Mouse (Mus musculus): ENCODE results near the gene Gm15448. TPM values are rescaled to one million over a fixed set of nuclear protein-coding genes. Genes with fewer than 3 reads are reported as not detected.
"Not testable (repeated sequence)": the region's sequence is repeated elsewhere in the genome, so short reads cannot be mapped to it uniquely, and the experiment has no call there.

Gm15448 gene
- polyA plus RNA-seq (2015; fragmentation: Nextera tagmentation; extraction: Ambion mirVana) = 0.14 and 0.18 TPM in 2 replicates

DNA sequence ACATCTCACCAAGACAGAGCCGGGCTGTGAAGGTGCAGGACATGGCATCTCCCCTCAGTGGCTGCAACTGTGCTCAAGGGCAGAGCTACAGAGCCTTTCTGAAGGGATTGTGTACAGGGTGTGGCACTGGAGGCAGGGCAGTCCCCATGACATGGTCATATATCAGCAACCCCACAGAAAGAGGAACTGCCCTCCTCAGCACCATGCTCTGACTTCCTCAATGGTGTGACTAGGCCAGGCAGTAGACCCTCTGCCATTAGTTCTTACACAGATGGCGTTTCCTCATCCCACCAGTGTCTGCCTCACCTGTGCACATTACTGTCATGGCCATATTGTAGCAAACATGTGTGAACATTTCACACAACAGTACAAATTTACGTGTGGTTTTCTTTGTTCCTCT lies at the start of gene Gm15448:
Gene Gm15448 (minus strand): TSS at position 89 of the 400 bp plus-strand sequence.
- not testable (repeated sequence) for H3K4me1 ChIP-seq (ENCODE audit: control insufficient read depth, low read depth, low read length); H3K27ac ChIP-seq (ENCODE audit: low read length); H3K36me3 ChIP-seq (ENCODE audit: control insufficient read depth, insufficient read depth); H3K4me3 ChIP-seq (ENCODE audit: low read depth, low read length); ATAC-seq (ENCODE audit: low read depth); H3K9me3 ChIP-seq (replicated peaks; ENCODE audit: control insufficient read depth, low read length); H3K4me2 ChIP-seq (ENCODE audit: low read depth, low read length); H3K27me3 ChIP-seq (ENCODE audit: control insufficient read depth, insufficient read depth, low read depth, low read length); H3K9ac ChIP-seq (ENCODE audit: low read depth, low read length)
- 7% methylated on average over 1 of the region's 3 CpGs for WGBS (ENCODE audit: insufficient replicate concordance)

DNA sequence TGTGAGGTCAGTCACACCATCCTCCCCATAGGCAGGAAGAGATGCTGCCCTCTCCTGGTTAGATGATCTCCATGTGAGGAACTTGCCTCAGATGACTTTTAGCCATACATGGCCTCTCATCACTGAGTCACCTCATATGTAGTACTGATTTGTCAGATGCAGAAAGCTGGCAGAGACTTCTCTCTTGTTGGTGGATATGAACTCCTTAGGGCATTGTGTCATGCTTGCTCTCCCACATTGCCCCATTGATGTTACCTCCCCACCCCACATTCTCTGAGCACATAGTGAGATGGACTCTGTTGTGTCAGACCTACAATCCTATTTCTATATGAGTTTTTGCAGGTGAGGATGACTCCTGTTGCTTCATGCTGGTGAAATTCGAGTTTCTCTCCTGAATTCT lies 49.5 kb upstream of the Gm15448 start:
- H3K27ac ChIP-seq (ENCODE audit: low read length); ATAC-seq (ENCODE audit: low read depth); H3K4me2 ChIP-seq (ENCODE audit: low read depth, low read length); H3K9me3 ChIP-seq (replicated peaks; ENCODE audit: control insufficient read depth, low read length); H3K36me3 ChIP-seq (ENCODE audit: control insufficient read depth, insufficient read depth); H3K4me1 ChIP-seq (ENCODE audit: control insufficient read depth, low read depth, low read length); H3K27me3 ChIP-seq (ENCODE audit: control insufficient read depth, insufficient read depth, low read depth, low read length); H3K9ac ChIP-seq (ENCODE audit: low read depth, low read length); H3K4me3 ChIP-seq (ENCODE audit: low read depth, low read length): not testable (repeated sequence)
- no CpG with 5 or more reads among the region's 1 CpGs for WGBS (ENCODE audit: insufficient replicate concordance)

DNA sequence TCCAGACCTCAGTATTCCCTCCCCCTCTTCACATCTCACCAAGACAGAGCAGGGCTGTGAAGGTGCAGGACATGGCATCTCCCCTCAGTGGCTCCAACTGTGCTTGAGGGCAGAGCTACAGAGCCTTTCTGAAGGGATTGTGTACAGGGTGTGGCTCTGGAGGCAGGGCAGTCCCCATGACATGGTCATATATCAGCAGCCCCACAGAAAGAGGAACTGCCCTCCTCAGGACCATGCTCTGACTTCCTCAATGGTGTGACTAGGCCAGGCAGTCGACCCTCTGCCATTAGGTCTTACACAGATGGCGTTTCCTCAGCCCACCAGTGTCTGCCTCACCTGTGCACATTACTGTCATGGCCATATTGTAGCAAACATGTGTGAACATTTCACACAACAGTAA lies 19.5 kb upstream of the Gm15448 start, which contains the start of gene Pira2:
Gene Pira2 (minus strand): TSS at position 101 of the 400 bp plus-strand sequence.
- H3K27ac ChIP-seq (ENCODE audit: low read length); H3K36me3 ChIP-seq (ENCODE audit: control insufficient read depth, insufficient read depth); H3K27me3 ChIP-seq (ENCODE audit: control insufficient read depth, insufficient read depth, low read depth, low read length); H3K4me3 ChIP-seq (ENCODE audit: low read depth, low read length); ATAC-seq (ENCODE audit: low read depth); H3K4me2 ChIP-seq (ENCODE audit: low read depth, low read length); H3K9ac ChIP-seq (ENCODE audit: low read depth, low read length); H3K4me1 ChIP-seq (ENCODE audit: control insufficient read depth, low read depth, low read length); H3K9me3 ChIP-seq (replicated peaks; ENCODE audit: control insufficient read depth, low read length): not testable (repeated sequence)
- WGBS (ENCODE audit: insufficient replicate concordance) = no CpG with 5 or more reads among the region's 2 CpGs

DNA sequence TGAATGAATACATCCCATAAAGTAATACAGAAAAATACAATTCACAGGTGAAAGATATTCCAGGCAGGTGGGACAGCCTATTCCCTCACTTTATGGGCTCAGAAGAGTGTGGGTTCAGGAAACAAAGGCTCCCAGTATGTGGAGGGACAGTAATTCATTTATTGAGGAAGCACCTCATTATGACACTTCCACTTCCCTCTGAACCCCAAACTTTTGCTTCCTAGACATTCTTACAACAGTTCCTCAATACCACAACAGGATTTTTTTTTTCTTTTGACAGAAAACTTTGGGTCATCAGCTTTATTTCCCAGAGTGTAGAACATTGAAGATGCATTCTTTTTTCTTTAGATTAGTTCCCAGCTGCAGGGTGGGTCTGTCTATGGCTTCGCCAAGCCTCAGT lies 12.4 kb upstream of the Gm15448 start:
- not testable (repeated sequence) for H3K27ac ChIP-seq (ENCODE audit: low read length); ATAC-seq (ENCODE audit: low read depth); H3K27me3 ChIP-seq (ENCODE audit: control insufficient read depth, insufficient read depth, low read depth, low read length); H3K9ac ChIP-seq (ENCODE audit: low read depth, low read length); H3K4me1 ChIP-seq (ENCODE audit: control insufficient read depth, low read depth, low read length); H3K4me2 ChIP-seq (ENCODE audit: low read depth, low read length); H3K36me3 ChIP-seq (ENCODE audit: control insufficient read depth, insufficient read depth); H3K9me3 ChIP-seq (replicated peaks; ENCODE audit: control insufficient read depth, low read length); H3K4me3 ChIP-seq (ENCODE audit: low read depth, low read length)
- WGBS (ENCODE audit: insufficient replicate concordance) = no CpG with 5 or more reads among the region's 1 CpGs

DNA sequence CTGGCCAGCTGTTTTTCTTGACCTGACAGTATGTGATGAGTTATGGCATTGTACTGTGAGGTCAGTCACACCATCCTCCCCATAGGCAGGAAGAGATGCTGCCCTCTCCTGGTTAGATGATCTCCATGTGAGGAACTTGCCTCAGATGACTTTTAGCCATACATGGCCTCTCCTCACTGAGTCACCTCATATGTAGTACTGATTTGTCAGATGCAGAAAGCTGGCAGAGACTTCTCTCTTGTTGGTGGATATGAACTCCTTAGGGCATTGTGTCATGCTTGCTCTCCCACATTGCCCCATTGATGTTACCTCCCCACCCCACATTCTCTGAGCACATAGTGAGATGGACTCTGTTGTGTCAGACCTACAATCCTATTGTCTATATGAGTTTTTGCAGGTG lies 5.1 kb upstream of the Gm15448 start:
- H3K4me1 ChIP-seq (ENCODE audit: control insufficient read depth, low read depth, low read length); ATAC-seq (ENCODE audit: low read depth); H3K36me3 ChIP-seq (ENCODE audit: control insufficient read depth, insufficient read depth); H3K4me2 ChIP-seq (ENCODE audit: low read depth, low read length); H3K4me3 ChIP-seq (ENCODE audit: low read depth, low read length); H3K9ac ChIP-seq (ENCODE audit: low read depth, low read length); H3K27me3 ChIP-seq (ENCODE audit: control insufficient read depth, insufficient read depth, low read depth, low read length); H3K9me3 ChIP-seq (replicated peaks; ENCODE audit: control insufficient read depth, low read length); H3K27ac ChIP-seq (ENCODE audit: low read length): not testable (repeated sequence)

DNA sequence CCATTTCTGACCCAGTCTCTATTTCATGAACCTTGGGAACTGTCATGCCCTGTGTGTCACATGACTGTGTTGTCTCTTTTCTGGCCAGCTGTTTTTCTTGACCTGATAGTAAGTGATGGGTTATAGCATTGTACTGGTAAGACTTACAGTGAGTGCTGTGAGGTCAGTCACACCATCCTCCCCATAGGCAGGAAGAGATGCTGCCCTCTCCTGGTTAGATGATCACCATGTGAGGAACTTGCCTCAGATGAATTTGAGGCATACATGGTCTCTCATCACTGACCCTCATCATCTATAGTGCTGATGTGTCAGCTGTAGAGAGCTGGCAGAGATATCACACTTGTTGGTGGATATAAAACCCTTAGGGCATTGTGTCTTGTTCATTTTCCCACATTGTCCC lies 13.6 kb downstream of the Gm15448 start:
- H3K9me3 ChIP-seq (replicated peaks; ENCODE audit: control insufficient read depth, low read length); H3K27me3 ChIP-seq (ENCODE audit: control insufficient read depth, insufficient read depth, low read depth, low read length); H3K4me2 ChIP-seq (ENCODE audit: low read depth, low read length); H3K27ac ChIP-seq (ENCODE audit: low read length); H3K36me3 ChIP-seq (ENCODE audit: control insufficient read depth, insufficient read depth); ATAC-seq (ENCODE audit: low read depth); H3K9ac ChIP-seq (ENCODE audit: low read depth, low read length); H3K4me1 ChIP-seq (ENCODE audit: control insufficient read depth, low read depth, low read length); H3K4me3 ChIP-seq (ENCODE audit: low read depth, low read length): not testable (repeated sequence)

DNA sequence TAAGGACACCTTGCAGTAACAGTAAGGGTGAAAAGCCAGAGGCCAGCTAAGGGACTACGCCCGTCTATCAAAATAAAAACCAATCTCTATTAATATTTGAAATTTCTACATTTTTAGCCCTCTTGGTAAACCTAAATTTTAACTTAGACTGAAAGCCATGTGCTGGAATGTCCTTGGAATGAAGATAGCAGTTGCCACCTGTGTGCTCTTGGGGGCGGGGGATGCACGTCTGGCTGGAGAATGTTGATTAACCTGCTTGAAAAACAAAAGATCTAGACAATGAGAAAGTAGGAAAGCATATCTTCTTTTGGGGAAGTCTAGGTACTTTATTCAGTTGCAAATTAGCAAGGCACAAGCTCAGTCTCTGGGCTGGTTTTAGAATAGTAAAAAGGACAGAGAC lies 22.6 kb downstream of the Gm15448 start:
- not testable (repeated sequence) for ATAC-seq (ENCODE audit: low read depth); H3K4me2 ChIP-seq (ENCODE audit: low read depth, low read length); H3K36me3 ChIP-seq (ENCODE audit: control insufficient read depth, insufficient read depth); H3K4me3 ChIP-seq (ENCODE audit: low read depth, low read length); H3K4me1 ChIP-seq (ENCODE audit: control insufficient read depth, low read depth, low read length); H3K27me3 ChIP-seq (ENCODE audit: control insufficient read depth, insufficient read depth, low read depth, low read length); H3K9me3 ChIP-seq (replicated peaks; ENCODE audit: control insufficient read depth, low read length); H3K9ac ChIP-seq (ENCODE audit: low read depth, low read length); H3K27ac ChIP-seq (ENCODE audit: low read length)
- WGBS (ENCODE audit: insufficient replicate concordance) = 69% methylated on average over 4 of the region's 4 CpGs

DNA sequence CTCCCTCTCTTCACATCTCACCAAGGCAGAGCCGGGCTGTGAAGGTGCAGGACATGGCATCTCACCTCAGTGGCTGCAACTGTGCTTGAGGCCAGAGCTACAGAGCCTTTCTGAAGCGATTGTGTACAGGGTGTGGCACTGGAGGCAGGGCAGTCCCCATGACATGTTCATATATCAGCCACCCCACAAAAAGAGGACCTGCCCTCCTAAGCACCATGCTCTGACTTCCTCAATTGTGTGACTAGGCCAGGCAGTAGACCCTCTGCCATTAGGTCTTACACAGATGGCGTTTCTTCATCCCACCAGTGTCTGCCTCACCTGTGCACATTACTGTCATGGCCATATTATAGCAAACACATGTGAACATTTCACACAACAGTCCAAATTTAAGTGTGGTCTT lies 25.5 kb downstream of the Gm15448 start:
- WGBS (ENCODE audit: insufficient replicate concordance) = 40% methylated on average over 3 of the region's 3 CpGs
- H3K4me2 ChIP-seq (ENCODE audit: low read depth, low read length); H3K27me3 ChIP-seq (ENCODE audit: control insufficient read depth, insufficient read depth, low read depth, low read length): not testable (repeated sequence)

DNA sequence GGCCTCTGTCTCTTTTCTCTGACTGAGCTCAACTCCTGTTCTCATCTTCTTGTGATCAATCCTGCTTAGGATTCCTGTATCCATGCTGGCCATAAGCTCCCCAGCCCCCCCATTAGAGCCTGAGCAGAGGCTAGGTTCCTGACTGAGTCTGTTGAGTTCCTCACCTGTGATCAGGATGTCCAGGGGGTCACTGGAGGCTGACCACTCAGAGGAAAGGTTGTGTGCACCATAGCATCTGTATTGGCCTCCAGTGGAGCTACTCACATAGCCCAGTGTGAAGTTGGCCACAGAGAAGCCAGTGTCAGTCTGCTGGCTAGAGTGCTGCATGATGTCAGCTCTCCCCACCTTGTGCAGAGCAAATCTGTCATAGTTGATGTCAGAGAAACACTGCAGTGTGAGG lies 29.2 kb downstream of the Gm15448 start:
- H3K4me1 ChIP-seq (ENCODE audit: control insufficient read depth, low read depth, low read length); H3K27me3 ChIP-seq (ENCODE audit: control insufficient read depth, insufficient read depth, low read depth, low read length); H3K4me2 ChIP-seq (ENCODE audit: low read depth, low read length); H3K9ac ChIP-seq (ENCODE audit: low read depth, low read length); H3K9me3 ChIP-seq (replicated peaks; ENCODE audit: control insufficient read depth, low read length); H3K36me3 ChIP-seq (ENCODE audit: control insufficient read depth, insufficient read depth); H3K27ac ChIP-seq (ENCODE audit: low read length); ATAC-seq (ENCODE audit: low read depth); H3K4me3 ChIP-seq (ENCODE audit: low read depth, low read length): not testable (repeated sequence)

More for the DNA sequence above, 25.5 kb downstream of the Gm15448 start:
- H3K4me1 ChIP-seq (ENCODE audit: control insufficient read depth, low read depth, low read length); H3K4me3 ChIP-seq (ENCODE audit: low read depth, low read length); H3K36me3 ChIP-seq (ENCODE audit: control insufficient read depth, insufficient read depth); H3K9ac ChIP-seq (ENCODE audit: low read depth, low read length); H3K27ac ChIP-seq (ENCODE audit: low read length); H3K9me3 ChIP-seq (replicated peaks; ENCODE audit: control insufficient read depth, low read length); ATAC-seq (ENCODE audit: low read depth): not testable (repeated sequence)

Measured in liver, embryonic 16.5 days (tissue).